Mouse (Mus musculus) kidney, adult 2 months (tissue): Measurements from ENCODE around the gene Nlgn3.

Source experiments
- CTCF ChIP-seq: fragments of 200-500 bp; conservative IDR thresholded peaks from 2 replicates; pipeline ENCODE4 v1.5.1; 2011; ENCODE audit warnings: low read depth, mild to moderate bottlenecking, control low read depth, low read length, moderate library complexity, mixed read lengths; ENCODE audit not compliant: insufficient read depth, insufficient read length
- POLR2A ChIP-seq: fragments of 200-500 bp; IDR thresholded peaks from one replicate; pipeline ENCODE4 v1.6.1; 2011; ENCODE audit warnings: low read depth, low read length, control low read depth

- TF ChIP-seq CTCF (no peak), POLR2A (no peak)
Observed at GRCm38 (mm10) chrX:101282813-101283212, 16.2 kb upstream of the Nlgn3 start.
